Mouse (Mus musculus) adrenal gland, postnatal 0 days (tissue): ENCODE results near the gene Tulp2. TPM values are rescaled to one million over a fixed set of nuclear protein-coding genes. Genes with fewer than 3 reads are reported as not detected.

Source experiments
- microRNA-seq: library from miRNA; unstranded; fragments of <30 nt; microRNA quantifications from one replicate; pipeline ENCODE4, GENCODE M21; 2016; ENCODE audit warnings: borderline replicate concordance; ENCODE audit not compliant: insufficient number of aligned reads
- polyA plus RNA-seq: library from polyadenylated mRNA; unstranded; fragments of >200 nt; fragmentation: Nextera tagmentation; extraction: Ambion mirVana; gene quantifications from 2 replicates; pipeline ENCODE4 v1.2.1, GENCODE M21; 2015

Tulp2 gene
- polyA plus RNA-seq, result 0.33 and 0.91 TPM in 2 replicates

GRCm38 (mm10) chr7:45481374-45481927 lies at the start of gene Tulp2:
TSS of gene Tulp2 (plus strand) at chr7:45481877.

GRCm38 (mm10) chr7:45434203-45435015 lies 47.3 kb upstream of the Tulp2 start, which contains the start of gene Gys1:
TSS of gene Gys1 (plus strand) at chr7:45434844.

GRCm38 (mm10) chr7:45437521-45438276 lies 44.0 kb upstream of the Tulp2 start, which contains the start of gene Ruvbl2:
TSS of gene Ruvbl2 (minus strand) at chr7:45438096.

GRCm38 (mm10) chr7:45459564-45460140 lies 22.0 kb upstream of the Tulp2 start, which contains the start of gene Ftl1:
TSS of gene Ftl1 (minus strand) at chr7:45459884.

GRCm38 (mm10) chr7:45466283-45467089 lies 15.2 kb upstream of the Tulp2 start, which contains the start of gene Bax:
TSS of gene Bax (minus strand) at chr7:45466898.

GRCm38 (mm10) chr7:45486761-45487415 lies 5.2 kb downstream of the Tulp2 start, which contains the start of gene Gm45808:
TSS of gene Gm45808 (minus strand) at chr7:45486811.

GRCm38 (mm10) chr7:45488293-45489204 lies 6.9 kb downstream of the Tulp2 start, which contains the start of gene Dhdh:
TSS of gene Dhdh (minus strand) at chr7:45488805.

GRCm38 (mm10) chr7:45509912-45510787 lies 28.5 kb downstream of the Tulp2 start, which contains the start of gene Nucb1:
TSS of gene Nucb1 (minus strand) at chr7:45510406.

GRCm38 (mm10) chr7:45525809-45526473 lies 44.3 kb downstream of the Tulp2 start, which contains the start of the genes Ppp1r15a and Plekha4:
TSS of gene Ppp1r15a (minus strand) at chr7:45526268.
TSS of gene Plekha4 (plus strand) at chr7:45526330.

GRCm38 (mm10) chr7:45554744-45555143 lies 73.1 kb downstream of the Tulp2 start, which contains the start of gene Hsd17b14:
TSS of gene Hsd17b14 (plus strand) at chr7:45554893.

GRCm38 (mm10) chr7:45570103-45570741 lies 88.5 kb downstream of the Tulp2 start, which contains the start of gene Bcat2:
TSS of gene Bcat2 (plus strand) at chr7:45570153.

Small RNAs within 50 kb of the gene (microRNA-seq; reads per million reads assigned to microRNA genes)
- gene Gm22133, result not detected

Other genes starting within 250 kb of the Tulp2 start
- gene Cd37, start 242.8 kb upstream of the Tulp2 start, polyA plus RNA-seq, result 3.9 and 5.3 TPM in 2 replicates
- gene Slc6a16, start 240.8 kb upstream of the Tulp2 start, polyA plus RNA-seq, result 0.08 TPM in 1 of 2 replicates, not detected in the other
- not detected in 2 replicates for gene Slc6a21, start 204.4 kb upstream of the Tulp2 start, polyA plus RNA-seq
- gene Trpm4, start 148.1 kb upstream of the Tulp2 start, polyA plus RNA-seq, result 12.4 and 14.0 TPM in 2 replicates
- gene Hrc, start 146.6 kb upstream of the Tulp2 start, polyA plus RNA-seq, result 0.54 and 1.4 TPM in 2 replicates
- 2.6 and 3.3 TPM in 2 replicates for gene Ppfia3, start 114.9 kb upstream of the Tulp2 start, polyA plus RNA-seq
- 3.1 and 3.2 TPM in 2 replicates for gene Lin7b, start 111.3 kb upstream of the Tulp2 start, polyA plus RNA-seq
- 67.6 and 113 TPM in 2 replicates for gene Snrnp70, start 86.1 kb upstream of the Tulp2 start, polyA plus RNA-seq
- 0.06 and 0.09 TPM in 2 replicates for gene Kcna7, start 76.2 kb upstream of the Tulp2 start, polyA plus RNA-seq
- 0.44 and 0.46 TPM in 2 replicates for gene Ntf5, start 68.2 kb upstream of the Tulp2 start, polyA plus RNA-seq
- gene Lhb, start 61.1 kb upstream of the Tulp2 start, polyA plus RNA-seq, result not detected in 2 replicates
- 7.8 and 11.6 TPM in 2 replicates for gene Gys1, start 47.0 kb upstream of the Tulp2 start, polyA plus RNA-seq
- gene Ruvbl2, start 43.8 kb upstream of the Tulp2 start, polyA plus RNA-seq, result 45.5 and 60.2 TPM in 2 replicates
- 4,437 and 5,089 TPM in 2 replicates for gene Ftl1, start 22.0 kb upstream of the Tulp2 start, polyA plus RNA-seq
- gene Bax, start 15.0 kb upstream of the Tulp2 start, polyA plus RNA-seq, result 172 and 189 TPM in 2 replicates
- 0.35 and 0.77 TPM in 2 replicates for gene Gm45808, start 4.9 kb downstream of the Tulp2 start, polyA plus RNA-seq
- 9.9 and 22.7 TPM in 2 replicates for gene Dhdh, start 6.9 kb downstream of the Tulp2 start, polyA plus RNA-seq
- gene Nucb1, start 28.5 kb downstream of the Tulp2 start, polyA plus RNA-seq, result 163 and 205 TPM in 2 replicates
- gene Ppp1r15a, start 44.4 kb downstream of the Tulp2 start, polyA plus RNA-seq, result 25.5 and 32.7 TPM in 2 replicates
- gene Plekha4, start 44.5 kb downstream of the Tulp2 start, polyA plus RNA-seq, result 8.4 and 12.0 TPM in 2 replicates
- 1.1 and 3.2 TPM in 2 replicates for gene Hsd17b14, start 73.0 kb downstream of the Tulp2 start, polyA plus RNA-seq
- 58.9 and 92.5 TPM in 2 replicates for gene Bcat2, start 88.3 kb downstream of the Tulp2 start, polyA plus RNA-seq
- gene Fgf21, start 133.6 kb downstream of the Tulp2 start, polyA plus RNA-seq, result 0.57 and 1.8 TPM in 2 replicates
- gene Fut1, start 135.4 kb downstream of the Tulp2 start, polyA plus RNA-seq, result 0.17 TPM in 1 of 2 replicates, not detected in the other
- 0.21 and 0.27 TPM in 2 replicates for gene Izumo1, start 139.9 kb downstream of the Tulp2 start, polyA plus RNA-seq
- 7.4 and 12.5 TPM in 2 replicates for gene Rasip1, start 145.6 kb downstream of the Tulp2 start, polyA plus RNA-seq
- gene Mamstr, start 158.1 kb downstream of the Tulp2 start, polyA plus RNA-seq, result 5.8 and 7.0 TPM in 2 replicates
- 0.12 and 0.36 TPM in 2 replicates for gene Fut2, start 184.5 kb downstream of the Tulp2 start, polyA plus RNA-seq
- gene Ntn5, start 202.1 kb downstream of the Tulp2 start, polyA plus RNA-seq, result 0.25 TPM in 1 of 2 replicates, not detected in the other
- 0.14 and 0.33 TPM in 2 replicates for gene Sec1, start 212.5 kb downstream of the Tulp2 start, polyA plus RNA-seq
- 8.4 and 17.6 TPM in 2 replicates for gene Car11, start 218.0 kb downstream of the Tulp2 start, polyA plus RNA-seq
- gene Dbp, start 223.2 kb downstream of the Tulp2 start, polyA plus RNA-seq, result 40.4 and 69.7 TPM in 2 replicates
- 795 and 838 TPM in 2 replicates for gene Rpl18, start 233.6 kb downstream of the Tulp2 start, polyA plus RNA-seq
- 13.2 and 16.9 TPM in 2 replicates for gene Sphk2, start 236.1 kb downstream of the Tulp2 start, polyA plus RNA-seq
- 0.14 and 0.47 TPM in 2 replicates for gene Fam83e, start 239.3 kb downstream of the Tulp2 start, polyA plus RNA-seq
- not detected in 2 replicates for gene Spaca4, start 243.9 kb downstream of the Tulp2 start, polyA plus RNA-seq